Mouse (Mus musculus): ENCODE data around the gene Pfn4. TPM values are rescaled to one million over a fixed set of nuclear protein-coding genes. Genes with fewer than 3 reads are reported as not detected.

Gene Pfn4
- polyA plus RNA-seq, 1 experiment from 2014 or later, result 3.4 TPM

GRCm38 (mm10) chr12:4813636-4814035, 44.8 kb downstream of the Pfn4 start:
- Histone ChIP-seq H3K9me3 (ENCODE audit: control insufficient read depth, low read length) (no peaks in the 10 kb centered on the region), H3K4me1 (ENCODE audit: control insufficient read depth, insufficient read depth, low read length) (peaks cover 3% of the 10 kb centered on the region; the same call in 1 of the 2 replicates), H3K36me3 (ENCODE audit: control insufficient read depth, insufficient read depth, low read length) (no peaks in the 10 kb centered on the region), H3K4me2 (replicated peaks; ENCODE audit: low read depth, low read length) (no peak overlapping the region), H3K4me3 (ENCODE audit: low read length) (no peak overlapping the region), H3K27me3 (ENCODE audit: control insufficient read depth, insufficient read depth, low read length) (no peaks in the 10 kb centered on the region), H3K9ac (ENCODE audit: low read depth, low read length) (no peak overlapping the region), H3K27ac (ENCODE audit: low read depth, low read length) (no peak overlapping the region)
- WGBS, result 88% methylated on average over 4 of the region's 4 CpGs
- ATAC-seq (ENCODE audit: low FRiP score, low TSS enrichment), result no peak

- H3K9me3 ChIP-seq (ENCODE audit: control insufficient read depth, low read length), result no peaks in the 10 kb centered on the region
- WGBS, result 9% methylated on average over 24 of the region's 24 CpGs
- peaks cover 13% of the 10 kb centered on the region for H3K36me3 ChIP-seq (ENCODE audit: control insufficient read depth, insufficient read depth, low read length)
- ATAC-seq (ENCODE audit: low FRiP score, low TSS enrichment), result peak; percentile 84; the same call in 1 of the 2 replicates
- H3K4me3 ChIP-seq (ENCODE audit: low read length), result peak overlapping the region; percentile 93
- H3K4me1 ChIP-seq (ENCODE audit: control insufficient read depth, insufficient read depth, low read length), result peaks cover 3% of the 10 kb centered on the region; the same call in 1 of the 2 replicates
- H3K4me2 ChIP-seq (replicated peaks; ENCODE audit: low read depth, low read length), result peak overlapping the region; percentile 76
- H3K27me3 ChIP-seq (ENCODE audit: control insufficient read depth, insufficient read depth, low read length), result no peaks in the 10 kb centered on the region
- peak overlapping the region; percentile 88 for H3K27ac ChIP-seq (ENCODE audit: low read depth, low read length)
- H3K9ac ChIP-seq (ENCODE audit: low read depth, low read length), result peak overlapping the region; percentile 77
These were observed 48.0 kb downstream of the Pfn4 start for GRCm38 (mm10) chr12:4816680-4817360.

- WGBS, result under 1% methylated on average over 49 of the region's 49 CpGs
- Histone ChIP-seq H3K9me3 (ENCODE audit: control insufficient read depth, low read length) (no peaks in the 10 kb centered on the region), H3K4me3 (ENCODE audit: low read length) (peak within 1 kb of the TSS; percentile 93), H3K4me1 (ENCODE audit: control insufficient read depth, insufficient read depth, low read length) (peaks cover 3% of the 10 kb centered on the region; the same call in 1 of the 2 replicates), H3K4me2 (replicated peaks; ENCODE audit: low read depth, low read length) (peak within 1 kb of the TSS; percentile 76), H3K36me3 (ENCODE audit: control insufficient read depth, insufficient read depth, low read length) (peaks cover 19% of the 10 kb centered on the region), H3K9ac (ENCODE audit: low read depth, low read length) (peak within 1 kb of the TSS; percentile 77), H3K27ac (ENCODE audit: low read depth, low read length) (peak within 1 kb of the TSS; percentile 88), H3K27me3 (ENCODE audit: control insufficient read depth, insufficient read depth, low read length) (no peaks in the 10 kb centered on the region)
- peak; percentile 98 for ATAC-seq (ENCODE audit: low FRiP score, low TSS enrichment)
These were observed 48.7 kb downstream of the Pfn4 start, which contains the start of gene Sf3b6 for GRCm38 (mm10) chr12:4817361-4818101. Sf3b6 (plus strand) TSS chr12:4817544.

GRCm38 (mm10) chr12:4827256-4827655, 58.4 kb downstream of the Pfn4 start:
- Histone ChIP-seq H3K4me3 (ENCODE audit: low read length) (no peak overlapping the region), H3K4me1 (ENCODE audit: control insufficient read depth, insufficient read depth, low read length) (no peaks in the 10 kb centered on the region), H3K36me3 (ENCODE audit: control insufficient read depth, insufficient read depth, low read length) (peaks cover 41% of the 10 kb centered on the region), H3K27ac (ENCODE audit: low read depth, low read length) (no peak overlapping the region), H3K9ac (ENCODE audit: low read depth, low read length) (no peak overlapping the region), H3K27me3 (ENCODE audit: control insufficient read depth, insufficient read depth, low read length) (no peaks in the 10 kb centered on the region), H3K4me2 (replicated peaks; ENCODE audit: low read depth, low read length) (no peak overlapping the region), H3K9me3 (ENCODE audit: control insufficient read depth, low read length) (no peaks in the 10 kb centered on the region)
- WGBS, result 78% methylated on average over 3 of the region's 3 CpGs
- ATAC-seq (ENCODE audit: low FRiP score, low TSS enrichment), result no peak

Other genes with a start within 250 kb of the Pfn4 start
- gene Itsn2, start 176.4 kb upstream of the Pfn4 start, polyA plus RNA-seq (2014; fragmentation: Nextera tagmentation; extraction: Ambion mirVana), result 33.0 and 46.8 TPM in 2 replicates
- gene Gm3625, start 176.1 kb upstream of the Pfn4 start, polyA plus RNA-seq (2014; fragmentation: Nextera tagmentation; extraction: Ambion mirVana), result not detected in 2 replicates
- gene Fam228a, start 30.6 kb upstream of the Pfn4 start, polyA plus RNA-seq (2014; fragmentation: Nextera tagmentation; extraction: Ambion mirVana), result 0.50 and 0.73 TPM in 2 replicates
- 1.7 and 5.0 TPM in 2 replicates for gene Fam228b, start 245 bp downstream of the Pfn4 start, polyA plus RNA-seq (2014; fragmentation: Nextera tagmentation; extraction: Ambion mirVana)
- 306 and 426 TPM in 2 replicates for gene Sf3b6, start 48.5 kb downstream of the Pfn4 start, polyA plus RNA-seq (2014; fragmentation: Nextera tagmentation; extraction: Ambion mirVana)
- gene Fkbp1b, start 72.6 kb downstream of the Pfn4 start, polyA plus RNA-seq (2014; fragmentation: Nextera tagmentation; extraction: Ambion mirVana), result 6.5 and 7.8 TPM in 2 replicates
- 16.5 and 17.6 TPM in 2 replicates for gene Wdcp, start 74.3 kb downstream of the Pfn4 start, polyA plus RNA-seq (2014; fragmentation: Nextera tagmentation; extraction: Ambion mirVana)
- 0.81 and 1.3 TPM in 2 replicates for gene Mfsd2b, start 105.3 kb downstream of the Pfn4 start, polyA plus RNA-seq (2014; fragmentation: Nextera tagmentation; extraction: Ambion mirVana)
- gene Ubxn2a, start 138.7 kb downstream of the Pfn4 start, polyA plus RNA-seq (2014; fragmentation: Nextera tagmentation; extraction: Ambion mirVana), result 17.4 and 27.0 TPM in 2 replicates
- 15.7 and 21.8 TPM in 2 replicates for gene Atad2b, start 148.3 kb downstream of the Pfn4 start, polyA plus RNA-seq (2014; fragmentation: Nextera tagmentation; extraction: Ambion mirVana)

Data from kidney, embryonic 14.5 days (tissue).